Mouse (Mus musculus) heart, postnatal 25 days (tissue): ENCODE data around the gene Fgf22. TPM values are rescaled to one million over a fixed set of nuclear protein-coding genes. Genes with fewer than 3 reads are reported as not detected.

Experiments used
- DNase-seq: peaks from one replicate; pipeline ENCODE4 v3.0.0; 2022; ENCODE audit warnings: low spot score
- intact Hi-C: fragments of 180-260 bp; cut with DNase I; formaldehyde crosslinking; loops from one replicate; pipeline ENCODE4 v1.15.1; 2025
- total RNA-seq, 2 experiments: library from RNA; stranded (reverse); gene quantifications; 2 replicates each; pipeline ENCODE4 v1.2.3; 2021

The Fgf22 gene
- total RNA-seq, 2 experiments from 2014 or later: not detected

GRCm38 (mm10) chr10:79783920-79784800 is 29.3 kb downstream of the Fgf22 start:
- DNase-seq: no peak
- intact Hi-C loops: loop anchor here (2.0 kb wide), 1 partner anchor 15 kb away; no protein-coding TSS in a partner anchor

GRCm38 (mm10) chr10:79788386-79789158 is 33.7 kb downstream of the Fgf22 start:
- intact Hi-C loops: loop anchor here (5.0 kb wide), 1 partner anchor 76 kb away; no protein-coding TSS in a partner anchor
- DNase-seq: no peak

GRCm38 (mm10) chr10:79789581-79789980 is 34.7 kb downstream of the Fgf22 start:
- no peak for DNase-seq
- intact Hi-C loops: loop anchor here (5.0 kb wide), 1 partner anchor 77 kb away; no protein-coding TSS in a partner anchor

GRCm38 (mm10) chr10:79790861-79791260 is 36.0 kb downstream of the Fgf22 start, which contains the start of gene Prss57:
Prss57 (minus strand) TSS chr10:79790961.
- DNase-seq: no peak
- intact Hi-C loops: no loop called here

GRCm38 (mm10) chr10:79792339-79793040 is 37.6 kb downstream of the Fgf22 start:
- no peak for DNase-seq
- intact Hi-C loops: loop anchor here (1.0 kb wide), 1 partner anchor 20 kb away; no protein-coding TSS in a partner anchor

- intact Hi-C loops: loop anchor here (1.0 kb wide), 1 partner anchor 19 kb away; no protein-coding TSS in a partner anchor
Measured at GRCm38 (mm10) chr10:79793051-79793737, 38.3 kb downstream of the Fgf22 start, which contains the start of gene Palm. Palm (plus strand) TSS chr10:79793572.

GRCm38 (mm10) chr10:79793738-79794490 is 39.0 kb downstream of the Fgf22 start:
- intact Hi-C loops: loop anchor here (1.0 kb wide), 2 partner anchors 14 to 18 kb away; no protein-coding TSS in a partner anchor

More at GRCm38 (mm10) chr10:79793051-79793737, 38.3 kb downstream of the Fgf22 start, which contains the start of gene Palm:
- peak; percentile 64 for DNase-seq

GRCm38 (mm10) chr10:79794491-79794931 is 39.6 kb downstream of the Fgf22 start:
- intact Hi-C loops: loop anchor here (1.0 kb wide), 1 partner anchor 14 kb away; no protein-coding TSS in a partner anchor
- DNase-seq: peak; percentile 94

More at GRCm38 (mm10) chr10:79793738-79794490, 39.0 kb downstream of the Fgf22 start:
- DNase-seq: no peak

- no peak for DNase-seq
- intact Hi-C loops: no loop called here
Measured at GRCm38 (mm10) chr10:79795905-79796304, 41.0 kb downstream of the Fgf22 start.

GRCm38 (mm10) chr10:79797326-79797725 is 42.5 kb downstream of the Fgf22 start:
- intact Hi-C loops: no loop called here
- peak; percentile 60 for DNase-seq

GRCm38 (mm10) chr10:79798289-79798928 is 43.5 kb downstream of the Fgf22 start:
- intact Hi-C loops: no loop called here
- no peak for DNase-seq

GRCm38 (mm10) chr10:79800508-79800907 is 45.6 kb downstream of the Fgf22 start:
- no peak for DNase-seq
- intact Hi-C loops: no loop called here

GRCm38 (mm10) chr10:79801837-79802236 is 47.0 kb downstream of the Fgf22 start:
- DNase-seq: no peak
- intact Hi-C loops: no loop called here

- DNase-seq: peak; percentile 76
- intact Hi-C loops: no loop called here
Measured at GRCm38 (mm10) chr10:79802331-79802971, 47.6 kb downstream of the Fgf22 start.

- no peak for DNase-seq
- intact Hi-C loops: no loop called here
Measured at GRCm38 (mm10) chr10:79803716-79804323, 48.9 kb downstream of the Fgf22 start.

GRCm38 (mm10) chr10:79805636-79806035 is 50.8 kb downstream of the Fgf22 start:
- intact Hi-C loops: no loop called here
- peak; percentile 79 for DNase-seq

GRCm38 (mm10) chr10:79806331-79806730 is 51.5 kb downstream of the Fgf22 start:
- intact Hi-C loops: no loop called here

More at GRCm38 (mm10) chr10:79806331-79806730, 51.5 kb downstream of the Fgf22 start:
- DNase-seq: no peak
